Mouse (Mus musculus): ENCODE data around the gene Sec24c. TPM values are rescaled to one million over a fixed set of nuclear protein-coding genes. Genes with fewer than 3 reads are reported as not detected.

The Sec24c gene
- polyA plus RNA-seq, 1 experiment from 2014 or later, result 93.8 TPM

Small RNA genes within 50 kb of the gene (microRNA-seq; reads per million reads assigned to microRNA genes)
- 1.3 reads per million for gene Mir6946

Other genes starting within 250 kb of the Sec24c start
- gene Cfap70, start 222.1 kb upstream of the Sec24c start, polyA plus RNA-seq (2014; fragmentation: Nextera tagmentation; extraction: Ambion mirVana), result 0.39 and 0.72 TPM in 2 replicates
- 29.4 and 33.7 TPM in 2 replicates for gene Anxa7, start 194.2 kb upstream of the Sec24c start, polyA plus RNA-seq (2014; fragmentation: Nextera tagmentation; extraction: Ambion mirVana)
- gene Mss51, start 177.4 kb upstream of the Sec24c start, polyA plus RNA-seq (2014; fragmentation: Nextera tagmentation; extraction: Ambion mirVana), result 1.0 and 2.0 TPM in 2 replicates
- gene Ppp3cb, start 127.7 kb upstream of the Sec24c start, polyA plus RNA-seq (2014; fragmentation: Nextera tagmentation; extraction: Ambion mirVana), result 57.3 and 65.0 TPM in 2 replicates
- 4.8 and 10.3 TPM in 2 replicates for gene Usp54, start 33.2 kb upstream of the Sec24c start, polyA plus RNA-seq (2014; fragmentation: Nextera tagmentation; extraction: Ambion mirVana)
- gene Myoz1, start 17.8 kb upstream of the Sec24c start, polyA plus RNA-seq (2014; fragmentation: Nextera tagmentation; extraction: Ambion mirVana), result 1.4 and 1.6 TPM in 2 replicates
- gene Synpo2l, start 6.0 kb upstream of the Sec24c start, polyA plus RNA-seq (2014; fragmentation: Nextera tagmentation; extraction: Ambion mirVana), result 0.24 and 0.26 TPM in 2 replicates
- gene Fut11, start 20.7 kb downstream of the Sec24c start, polyA plus RNA-seq (2014; fragmentation: Nextera tagmentation; extraction: Ambion mirVana), result 15.1 and 19.9 TPM in 2 replicates
- 218 and 327 TPM in 2 replicates for gene Chchd1, start 28.7 kb downstream of the Sec24c start, polyA plus RNA-seq (2014; fragmentation: Nextera tagmentation; extraction: Ambion mirVana)
- 30.1 and 32.1 TPM in 2 replicates for gene Zswim8, start 33.2 kb downstream of the Sec24c start, polyA plus RNA-seq (2014; fragmentation: Nextera tagmentation; extraction: Ambion mirVana)
- 21.3 and 32.1 TPM in 2 replicates for gene Ndst2, start 60.3 kb downstream of the Sec24c start, polyA plus RNA-seq (2014; fragmentation: Nextera tagmentation; extraction: Ambion mirVana)
- 33.6 and 50.2 TPM in 2 replicates for gene Camk2g, start 119.8 kb downstream of the Sec24c start, polyA plus RNA-seq (2014; fragmentation: Nextera tagmentation; extraction: Ambion mirVana)
- 3.7 and 4.2 TPM in 2 replicates for gene Plau, start 162.4 kb downstream of the Sec24c start, polyA plus RNA-seq (2014; fragmentation: Nextera tagmentation; extraction: Ambion mirVana)